Mouse (Mus musculus): ENCODE measurements at regions not wholly inside any gene's neighbourhood (a gene's known extent, or its start where the extent isn't known, plus 50 kb on each side); places are given as distances from the start of the nearest gene placed in this dataset.

DNA sequence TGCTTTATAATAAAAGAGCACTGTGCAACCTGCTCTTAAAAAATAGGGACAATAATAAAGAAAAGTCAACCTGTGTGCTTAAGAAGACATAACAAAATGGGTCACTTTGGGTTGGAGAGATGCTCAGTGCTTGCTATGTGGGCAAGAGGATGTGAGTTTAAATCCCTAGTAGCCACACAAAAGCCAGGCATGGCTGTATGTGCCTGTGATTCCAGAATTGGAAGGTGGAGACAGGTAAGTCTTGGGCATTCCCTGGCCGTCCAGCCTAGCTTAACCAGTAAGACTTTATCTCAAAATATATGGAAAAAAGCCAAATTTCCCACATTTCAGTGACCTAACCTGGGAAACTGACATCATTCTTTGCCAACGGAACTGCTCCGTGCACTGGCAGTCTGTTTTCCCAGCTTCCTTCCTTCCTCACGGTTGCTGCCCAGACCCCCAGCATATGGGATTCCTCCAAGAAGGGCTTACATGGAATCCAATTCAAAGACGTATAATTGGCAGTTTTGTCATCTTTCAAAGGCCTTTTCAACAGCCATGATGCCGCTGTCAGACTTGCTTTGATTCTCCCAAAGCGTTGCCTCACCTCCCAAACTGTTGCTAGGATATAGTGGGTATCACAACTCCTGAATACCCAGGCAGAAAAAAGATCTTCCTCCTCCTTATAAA lies 227.6 kb upstream of the Acvr2a start:
- ATAC-seq = no peak
- ChIA-PET CTCF (no interaction called here), POLR2A (interaction anchor here (1.3 kb wide), 1 partner anchor 8 kb away, joined by 4 read pairs; no protein-coding TSS in a partner anchor)
- H3K27me3 ChIP-seq = no peaks in the 10 kb centered on the region
- DNase-seq (ENCODE audit: low read depth, low spot score) = no peak
- in situ Hi-C loops (cut with MboI; ENCODE audit: low pct_unique_long_range_greater_than_20kb) = no loop called here
- TF ChIP-seq CTCF (IDR thresholded peaks at IDR 0.05) = no peak

DNA sequence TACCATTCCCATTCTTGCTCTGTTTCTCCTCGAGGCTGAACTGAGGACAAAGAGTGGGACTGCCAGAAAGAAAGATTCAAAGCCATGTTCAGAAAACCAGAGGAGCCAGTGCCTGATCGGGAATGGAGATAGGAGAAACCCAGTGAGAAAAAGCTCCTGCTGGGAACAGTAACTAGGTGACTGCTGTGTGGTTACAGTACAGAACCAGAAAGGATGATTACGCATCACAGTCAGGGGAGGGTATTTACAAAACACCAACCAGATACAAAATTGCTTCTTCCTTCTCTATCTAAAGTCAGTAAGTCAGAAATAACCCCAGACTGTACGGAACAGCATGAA lies 227.1 kb upstream of the Acvr2a start:
- in situ Hi-C loops (cut with MboI; ENCODE audit: low pct_unique_long_range_greater_than_20kb) = no loop called here
- no peaks in the 10 kb centered on the region for H3K27me3 ChIP-seq
- DNase-seq (ENCODE audit: low read depth, low spot score) (no peak), ATAC-seq (no peak)
- ChIA-PET CTCF (no interaction called here), POLR2A (interaction anchor here (1.3 kb wide), 1 partner anchor 9 kb away, joined by 4 read pairs; no protein-coding TSS in a partner anchor)
- TF ChIP-seq CTCF (IDR thresholded peaks at IDR 0.05) = no peak

- TF ChIP-seq CTCF (IDR thresholded peaks at IDR 0.05) = no peak
- DNase-seq (ENCODE audit: low read depth, low spot score) (no peak), ATAC-seq (no peak)
- ChIA-PET CTCF (interaction anchor here (1.2 to 1.7 kb wide), 2 partner anchors 12 to 19 kb away, joined by 3 to 5 read pairs; no protein-coding TSS in a partner anchor), POLR2A (interaction anchor here (1.3 kb wide), 1 partner anchor 21 kb away, joined by 5 read pairs; no protein-coding TSS in a partner anchor)
- in situ Hi-C loops (cut with MboI; ENCODE audit: low pct_unique_long_range_greater_than_20kb) = no loop called here
- H3K27me3 ChIP-seq = no peaks in the 10 kb centered on the region
Measured at GRCm38 (mm10) chr2:48589709-48590108, 224.2 kb upstream of the Acvr2a start.

DNA sequence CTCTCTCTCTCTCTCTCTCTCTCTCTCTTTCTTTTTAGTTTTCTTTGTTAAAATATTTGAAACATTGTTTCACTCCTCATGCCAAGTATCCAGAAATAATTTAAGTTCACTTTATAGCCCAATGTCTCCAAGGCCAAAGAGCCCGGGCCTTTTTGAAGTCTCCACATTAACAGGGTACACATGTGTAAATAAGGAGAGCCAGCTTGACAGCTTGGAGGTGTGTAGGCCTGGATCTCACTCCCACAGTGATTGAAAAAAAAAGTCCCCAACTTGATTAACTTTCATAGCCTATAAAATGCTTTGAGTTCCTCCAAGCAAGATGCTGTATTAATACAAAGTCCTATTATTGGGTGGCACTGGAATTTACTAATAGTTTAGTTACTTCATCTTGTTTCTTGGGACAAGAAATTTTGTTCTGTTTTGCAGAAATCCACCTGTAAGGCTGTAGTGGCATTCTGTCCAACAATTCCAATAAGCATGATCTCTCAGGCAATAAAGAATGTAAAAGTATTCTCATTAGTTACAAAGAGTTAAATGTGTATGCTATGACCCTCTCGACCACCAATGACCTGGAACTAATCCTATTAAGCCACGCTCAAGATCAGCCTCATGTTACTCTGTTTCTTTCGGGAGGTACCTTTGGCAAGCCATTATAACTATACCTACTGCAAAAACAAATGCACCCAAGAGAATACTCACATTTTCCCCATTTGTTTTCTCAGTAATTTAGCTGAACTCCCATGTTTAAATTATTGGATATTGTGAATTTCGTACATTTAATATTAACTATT lies 215.9 kb upstream of the Acvr2a start:
- POLR2A ChIA-PET = no interaction called here
- CTCF ChIA-PET = interaction anchor here (1.0 kb wide), 1 partner anchor 212 kb away, joined by 3 read pairs; no protein-coding TSS in a partner anchor
- ATAC-seq (no peak), DNase-seq (ENCODE audit: low read depth, low spot score) (no peak)
- no peak for TF ChIP-seq CTCF (IDR thresholded peaks at IDR 0.05)
- in situ Hi-C loops (cut with MboI; ENCODE audit: low pct_unique_long_range_greater_than_20kb) = no loop called here
- H3K27me3 ChIP-seq = no peaks in the 10 kb centered on the region

DNA sequence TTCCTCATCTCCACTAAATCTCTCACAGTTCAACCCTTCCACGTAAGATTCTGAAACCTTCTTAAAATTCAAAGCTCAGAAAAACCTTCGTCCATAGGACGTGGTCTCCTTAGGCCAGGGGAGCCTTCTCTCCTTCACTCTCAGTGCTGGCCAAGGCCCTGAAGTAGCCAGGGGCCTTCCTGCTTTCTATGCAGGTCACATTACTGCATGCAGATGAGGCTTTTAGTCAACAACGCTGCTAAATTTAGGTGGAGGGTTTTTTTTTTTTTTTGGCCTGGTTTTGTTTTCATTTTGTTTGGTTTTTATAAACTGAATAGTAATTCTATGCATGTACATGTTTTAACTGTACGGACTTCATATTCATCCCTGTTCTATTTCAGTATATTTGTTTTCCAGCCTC lies 214.5 kb upstream of the Acvr2a start:
- H3K27me3 ChIP-seq = no peaks in the 10 kb centered on the region
- DNase-seq (ENCODE audit: low read depth, low spot score) (no peak), ATAC-seq (no peak)
- ChIA-PET CTCF (no interaction called here), POLR2A (no interaction called here)
- TF ChIP-seq CTCF (IDR thresholded peaks at IDR 0.05) = no peak
- in situ Hi-C loops (cut with MboI; ENCODE audit: low pct_unique_long_range_greater_than_20kb) = no loop called here

DNA sequence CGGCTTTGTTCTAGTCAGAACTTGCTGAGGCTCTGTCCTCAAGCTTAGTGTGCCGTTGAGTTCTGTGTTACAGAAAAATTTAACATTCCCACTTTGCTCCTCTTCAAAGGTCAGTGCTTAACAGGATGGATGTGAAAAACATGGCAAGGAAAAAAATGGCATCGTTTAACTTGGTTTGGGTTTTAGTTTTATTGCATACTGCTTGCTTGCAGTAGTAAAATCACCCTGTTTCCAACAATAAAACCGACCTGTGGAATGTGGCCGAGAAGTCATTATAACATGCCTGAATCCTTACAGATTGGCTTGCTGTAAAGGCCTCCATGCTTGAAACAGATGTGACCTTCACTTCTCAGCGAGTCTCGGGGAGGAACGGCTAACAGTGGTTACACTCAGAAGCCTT lies 212.1 kb upstream of the Acvr2a start:
- CTCF ChIA-PET = interaction anchor here (1.1 kb wide), 1 partner anchor 12 kb away, joined by 3 read pairs; no protein-coding TSS in a partner anchor
- no peak for TF ChIP-seq CTCF (IDR thresholded peaks at IDR 0.05)
- H3K27me3 ChIP-seq = no peaks in the 10 kb centered on the region
- ATAC-seq = no peak
- in situ Hi-C loops (cut with MboI; ENCODE audit: low pct_unique_long_range_greater_than_20kb) = no loop called here
- no peak for DNase-seq (ENCODE audit: low read depth, low spot score)
- POLR2A ChIA-PET = no interaction called here

DNA sequence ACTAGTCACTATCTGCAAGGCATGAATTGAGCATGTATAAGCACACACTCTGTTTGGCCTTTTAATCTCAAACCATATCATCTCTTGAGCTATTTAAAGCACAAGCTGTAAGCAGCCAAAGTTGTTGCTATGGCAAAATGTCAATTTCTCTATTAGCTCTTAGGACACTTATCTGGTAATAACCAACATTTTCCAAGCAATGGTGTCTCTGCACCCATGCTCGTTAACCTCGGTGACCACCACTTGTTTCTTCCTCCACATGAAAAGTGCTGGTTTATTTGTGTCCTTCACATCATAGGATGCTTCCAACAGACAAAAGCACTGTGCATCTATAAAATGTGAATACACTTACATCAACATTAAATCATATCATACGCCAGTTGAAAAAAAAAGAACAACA lies 204.4 kb upstream of the Acvr2a start:
- ChIA-PET CTCF (no interaction called here), POLR2A (no interaction called here)
- ATAC-seq = no peak
- TF ChIP-seq CTCF (IDR thresholded peaks at IDR 0.05) = no peak
- in situ Hi-C loops (cut with MboI; ENCODE audit: low pct_unique_long_range_greater_than_20kb) = no loop called here
- no peak for DNase-seq (ENCODE audit: low read depth, low spot score)
- no peaks in the 10 kb centered on the region for H3K27me3 ChIP-seq

GRCm38 (mm10) chr2:48612251-48612650 lies 201.7 kb upstream of the Acvr2a start:
- H3K27me3 ChIP-seq = no peaks in the 10 kb centered on the region
- POLR2A ChIA-PET = no interaction called here
- CTCF ChIA-PET = no interaction called here
- no peak for DNase-seq (ENCODE audit: low read depth, low spot score)
- no peak for ATAC-seq
- no peak for TF ChIP-seq CTCF (IDR thresholded peaks at IDR 0.05)
- in situ Hi-C loops (cut with MboI; ENCODE audit: low pct_unique_long_range_greater_than_20kb) = no loop called here

DNA sequence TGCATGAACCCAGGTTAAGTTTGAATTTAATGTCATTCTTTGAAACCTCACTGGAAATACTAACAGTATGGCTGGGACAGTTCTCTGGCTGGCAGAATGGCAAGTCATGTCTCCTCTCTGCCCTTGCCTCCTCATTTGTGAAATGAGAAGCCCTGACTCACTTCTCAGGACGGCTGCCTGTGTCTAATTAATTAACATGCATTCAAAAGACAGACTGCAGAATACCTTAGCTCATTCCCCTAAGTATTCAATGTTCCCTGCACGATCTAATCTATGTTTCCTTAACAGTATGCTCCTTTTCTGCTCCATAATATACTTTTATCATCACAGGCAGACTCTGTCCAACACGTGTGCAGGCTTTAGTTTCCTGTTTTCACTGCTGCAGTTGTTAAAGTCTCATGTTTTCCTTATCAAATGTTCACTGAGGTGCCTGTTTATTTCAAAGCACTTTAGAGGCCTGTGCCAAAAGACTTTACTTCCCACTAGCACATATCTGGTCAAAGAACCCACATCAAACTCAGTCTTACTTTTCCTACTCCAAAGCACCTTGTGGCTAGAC lies 196.7 kb upstream of the Acvr2a start:
- no peak for TF ChIP-seq CTCF (IDR thresholded peaks at IDR 0.05)
- in situ Hi-C loops (cut with MboI; ENCODE audit: low pct_unique_long_range_greater_than_20kb) = no loop called here
- ChIA-PET POLR2A (no interaction called here), CTCF (no interaction called here)
- H3K27me3 ChIP-seq = no peaks in the 10 kb centered on the region
- DNase-seq (ENCODE audit: low read depth, low spot score) (no peak), ATAC-seq (no peak)

DNA sequence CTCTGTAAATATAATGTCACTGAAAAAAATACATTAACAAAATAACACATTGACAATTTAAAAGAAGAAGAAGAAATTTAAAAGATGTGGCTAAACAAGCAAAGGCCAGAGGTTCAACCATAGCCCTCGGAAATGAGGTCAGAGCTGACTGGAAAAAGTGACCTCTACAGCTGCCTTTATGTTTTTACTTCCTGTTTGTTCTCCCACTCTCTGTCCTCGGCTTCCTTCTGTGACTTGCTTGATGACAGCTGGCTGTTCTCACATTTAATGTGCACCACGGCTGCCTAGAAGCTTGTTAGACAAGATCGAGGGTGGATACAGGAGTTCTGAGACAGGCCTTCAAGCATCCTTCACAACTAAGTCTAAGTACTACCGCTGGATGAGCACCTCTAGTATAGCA lies 194.9 kb upstream of the Acvr2a start:
- no peak for ATAC-seq
- in situ Hi-C loops (cut with MboI; ENCODE audit: low pct_unique_long_range_greater_than_20kb) = no loop called here
- CTCF ChIA-PET = no interaction called here
- no peaks in the 10 kb centered on the region for H3K27me3 ChIP-seq
- no peak for DNase-seq (ENCODE audit: low read depth, low spot score)
- TF ChIP-seq CTCF (IDR thresholded peaks at IDR 0.05) = no peak
- POLR2A ChIA-PET = no interaction called here

DNA sequence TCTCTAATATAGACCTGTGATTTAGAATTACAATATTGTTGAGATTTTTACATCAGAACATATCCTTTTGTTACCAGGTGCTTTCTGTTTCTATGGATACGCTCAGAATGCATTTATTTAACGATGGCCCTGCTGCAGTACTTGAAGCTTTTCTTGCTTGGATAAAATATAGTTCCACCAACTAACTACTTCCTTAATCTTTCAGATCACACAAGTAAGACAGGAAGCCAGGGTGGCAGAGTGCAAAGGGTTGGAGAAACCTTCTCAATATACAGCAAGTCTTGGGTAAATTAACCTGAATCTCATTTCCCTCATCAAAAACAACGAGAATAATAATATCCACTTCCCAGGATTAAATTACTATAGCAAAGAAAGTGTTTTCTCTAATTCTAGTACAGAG lies 193.1 kb upstream of the Acvr2a start:
- ChIA-PET CTCF (no interaction called here), POLR2A (no interaction called here)
- in situ Hi-C loops (cut with MboI; ENCODE audit: low pct_unique_long_range_greater_than_20kb) = no loop called here

More for the DNA sequence above, 193.1 kb upstream of the Acvr2a start:
- ATAC-seq = no peak
- H3K27me3 ChIP-seq = no peaks in the 10 kb centered on the region
- no peak for TF ChIP-seq CTCF (IDR thresholded peaks at IDR 0.05)
- DNase-seq (ENCODE audit: low read depth, low spot score) = no peak
